Mouse (Mus musculus) limb, embryonic 14.5 days (tissue): Measurements from ENCODE around the gene Gm9918. TPM values are rescaled to one million over a fixed set of nuclear protein-coding genes. Genes with fewer than 3 reads are reported as not detected.

ENCODE experiments used
- ATAC-seq: fragments of 200-750 bp; cut with Nextera tagmentation; 2 replicates; pipeline ENCODE4 v1.8.0; 2017; ENCODE audit warnings: low read depth, moderate number of reproducible peaks, moderate TSS enrichment; ENCODE audit not compliant: low FRiP score
- DNase-seq: peaks from one replicate; pipeline ENCODE4 v3.0.0-alpha.2; 2015; ENCODE audit warnings: low spot score
- H3K27ac ChIP-seq: fragments of 300-500 bp; sonication (generic); replicated peaks from 2 replicates; pipeline ENCODE4 v1.5.1; 2014; ENCODE audit warnings: low read depth, mild to moderate bottlenecking, low read length, moderate library complexity, mixed read lengths
- H3K27me3 ChIP-seq: fragments of 300-500 bp; sonication (generic); 2 replicates; pipeline ENCODE4 v1.6.1; 2014; ENCODE audit warnings: low read length, mixed read lengths; ENCODE audit not compliant: control insufficient read depth, insufficient read depth
- H3K36me3 ChIP-seq: fragments of 300-500 bp; sonication (generic); 2 replicates; pipeline ENCODE4 v1.6.1; 2014; ENCODE audit warnings: mild to moderate bottlenecking, low read length, moderate library complexity, mixed read lengths; ENCODE audit not compliant: control insufficient read depth, insufficient read depth
- H3K4me1 ChIP-seq: fragments of 300-500 bp; sonication (generic); 2 replicates; pipeline ENCODE4 v1.6.1; 2014; ENCODE audit warnings: antibody characterized with exemption, low read length, mixed read lengths; ENCODE audit not compliant: control insufficient read depth, insufficient read depth
- H3K4me2 ChIP-seq: fragments of 300-500 bp; sonication (generic); replicated peaks from 2 replicates; pipeline ENCODE4 v1.6.1; 2014; ENCODE audit warnings: low read depth, mild to moderate bottlenecking, low read length, moderate library complexity; ENCODE audit not compliant: severe bottlenecking
- H3K4me3 ChIP-seq: fragments of 300-500 bp; sonication (generic); replicated peaks from 2 replicates; pipeline ENCODE4 v1.5.1; 2014; ENCODE audit warnings: low read length
- H3K9ac ChIP-seq: fragments of 300-500 bp; sonication (generic); 2 replicates; pipeline ENCODE4 v1.6.1; 2014; ENCODE audit warnings: mild to moderate bottlenecking, low read depth, low read length, moderate library complexity; ENCODE audit not compliant: severe bottlenecking
- H3K9me3 ChIP-seq: fragments of 300-500 bp; sonication (generic); 2 replicates; pipeline ENCODE4 v1.6.1; 2016; ENCODE audit warnings: low read length; ENCODE audit not compliant: control insufficient read depth
- POLR2A ChIP-seq: fragments of 200-500 bp; IDR thresholded peaks from 2 replicates; pipeline ENCODE4 v1.8.0; 2012; ENCODE audit warnings: inconsistent platforms, mild to moderate bottlenecking, moderate library complexity, borderline replicate concordance; ENCODE audit not compliant: insufficient read depth, insufficient read length; ENCODE audit errors: extremely low read depth
- WGBS: fragments of 180-500 bp; shearing (Covaris S2); extraction: QIAGEN DNeasy Blood & Tissue Kit; methylation state at CpG from one replicate; pipeline ENCODE4 v1.1.7; 2014; 5-methylcytosine and 5-hydroxymethylcytosine counted together
- polyA plus RNA-seq, 2 experiments: library from polyadenylated mRNA; depleted of rRNA in 1 of 2; stranded (reverse) in 1 of 2; unstranded in 1 of 2; fragments of >200 nt; fragmentation: Nextera tagmentation in 1 of 2; extraction: Ambion mirVana in 1 of 2; gene quantifications; 2 replicates each; pipeline versions ENCODE4 v1.2.1 to v1.2.3; 2012 to 2014

The Gm9918 gene
- polyA plus RNA-seq, 2 experiments: 1.0 to 3.1 TPM

- Histone ChIP-seq H3K4me3 (peak overlapping the region; percentile 60), H3K27me3 (no peaks in the 10 kb centered on the region), H3K27ac (peak overlapping the region; percentile 95), H3K9me3 (no peaks in the 10 kb centered on the region), H3K4me1 (peaks cover 38% of the 10 kb centered on the region), H3K9ac (peak overlapping the region; percentile 75), H3K4me2 (peak overlapping the region; percentile 94), H3K36me3 (peaks cover 45% of the 10 kb centered on the region)
- no peak for TF ChIP-seq POLR2A
- WGBS: 5% methylated on average over 22 of the region's 22 CpGs
- DNase-seq (peak; percentile 39), ATAC-seq (no peak)
Observed at GRCm38 (mm10) chr15:102243229-102244190, 26.9 kb upstream of the Gm9918 start.

GRCm38 (mm10) chr15:102244306-102245191 is 25.8 kb upstream of the Gm9918 start:
- peaks cover 36% of the 10 kb centered on the region for H3K36me3 ChIP-seq
- TF ChIP-seq POLR2A: no peak
- peak overlapping the region; percentile 60 for H3K4me3 ChIP-seq
- peak overlapping the region; percentile 94 for H3K4me2 ChIP-seq
- H3K9ac ChIP-seq: peak overlapping the region; percentile 75
- H3K27ac ChIP-seq: peak overlapping the region; percentile 95
- H3K27me3 ChIP-seq: no peaks in the 10 kb centered on the region
- H3K4me1 ChIP-seq: peaks cover 49% of the 10 kb centered on the region
- 2% methylated on average over 18 of the region's 19 CpGs for WGBS
- ATAC-seq (no peak), DNase-seq (peak; percentile 57)
- H3K9me3 ChIP-seq: no peaks in the 10 kb centered on the region

- Histone ChIP-seq H3K9me3 (no peaks in the 10 kb centered on the region), H3K27me3 (no peaks in the 10 kb centered on the region), H3K4me3 (peak overlapping the region; percentile 60), H3K4me2 (peak overlapping the region; percentile 94), H3K27ac (peak overlapping the region; percentile 95), H3K9ac (peak overlapping the region; percentile 75), H3K36me3 (peaks cover 35% of the 10 kb centered on the region), H3K4me1 (peaks cover 58% of the 10 kb centered on the region)
- no peak for ATAC-seq
- DNase-seq: no peak
- under 1% methylated on average over 14 of the region's 14 CpGs for WGBS
- no peak for TF ChIP-seq POLR2A
Observed at GRCm38 (mm10) chr15:102245461-102245881, 24.9 kb upstream of the Gm9918 start.

- peak; percentile 87 for DNase-seq
- peak; percentile 54 for ATAC-seq
- Histone ChIP-seq H3K4me1 (peaks cover 64% of the 10 kb centered on the region), H3K27ac (peak overlapping the region; percentile 95), H3K9ac (peak overlapping the region; percentile 75), H3K4me3 (peak overlapping the region; percentile 60), H3K9me3 (no peaks in the 10 kb centered on the region), H3K27me3 (no peaks in the 10 kb centered on the region), H3K36me3 (peaks cover 35% of the 10 kb centered on the region), H3K4me2 (peak overlapping the region; percentile 94)
- 3% methylated on average over 42 of the region's 44 CpGs for WGBS
- TF ChIP-seq POLR2A: peak; percentile 34; the same call in 1 of the 2 replicates
Observed at GRCm38 (mm10) chr15:102245891-102246741, 24.2 kb upstream of the Gm9918 start.
